Mouse (Mus musculus): ENCODE data around the gene Pi16.

DNA sequence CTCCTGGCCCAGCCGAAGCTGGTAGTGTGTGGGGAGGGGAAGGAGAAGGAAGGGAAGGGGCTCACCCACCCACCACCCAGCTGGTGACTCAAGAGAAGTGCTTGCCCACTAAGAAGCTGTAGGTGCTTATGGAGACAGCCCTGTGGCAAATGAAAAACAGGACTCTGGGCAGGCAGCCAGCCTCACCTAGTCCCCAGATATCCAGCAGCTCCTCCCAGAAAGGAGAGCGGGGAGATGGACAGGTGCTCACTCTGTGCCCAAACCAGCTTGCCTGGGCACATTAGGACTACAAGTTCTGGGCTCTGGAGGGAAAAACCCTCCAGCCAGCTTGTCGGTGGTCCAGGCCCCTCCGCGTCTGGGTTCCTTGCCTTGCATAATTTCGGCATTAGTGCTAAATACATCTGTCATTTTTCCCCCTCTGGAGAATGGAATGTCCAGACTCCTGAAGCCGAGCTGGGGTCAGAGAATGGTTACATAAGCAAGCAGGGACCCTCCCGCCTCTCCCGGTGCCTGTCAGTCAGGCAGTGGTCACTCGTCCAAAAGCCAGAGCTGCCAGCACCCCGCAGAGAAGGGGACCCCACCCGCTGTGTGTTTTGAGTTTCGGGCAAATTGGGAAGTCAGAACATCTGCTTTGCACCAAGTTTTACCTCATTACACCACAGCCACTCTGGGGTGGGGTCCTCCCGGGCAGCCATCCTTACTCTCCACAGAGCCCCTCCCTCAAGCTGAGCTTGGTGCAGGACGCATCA, 12.2 kb upstream of the Pi16 start:
- TF ChIP-seq POLR2A (IDR thresholded peaks at IDR 0.05; ENCODE audit: low read depth, low read length) (no peak), CTCF (conservative IDR thresholded peaks at IDR 0.05; ENCODE audit: insufficient read depth, insufficient read length, low read depth, low read length) (no peak)
